Mouse (Mus musculus): ENCODE results near the gene Lypd5.

Gene Lypd5

GRCm38 (mm10) chr7:24348896-24349295 is at the start of gene Lypd5:
Gene Lypd5, plus strand, starts transcription at chr7:24349196.
- DNase-seq (ENCODE audit: low spot score) = no peak

GRCm38 (mm10) chr7:24299823-24300481 is 49.0 kb upstream of the Lypd5 start:
- no peak for DNase-seq (ENCODE audit: low spot score)

- no peak for DNase-seq (ENCODE audit: low spot score)
Measured at GRCm38 (mm10) chr7:24300771-24301282, 48.2 kb upstream of the Lypd5 start, which contains the start of gene Zfp61. Gene Zfp61, minus strand, starts transcription at chr7:24301232.

- DNase-seq (ENCODE audit: low spot score) = no peak
Measured at GRCm38 (mm10) chr7:24315726-24316566, 33.0 kb upstream of the Lypd5 start.

GRCm38 (mm10) chr7:24316567-24317092 is 32.4 kb upstream of the Lypd5 start, which contains the start of gene Zfp94:
Gene Zfp94, minus strand, starts transcription at chr7:24316666.
- peak; percentile 71 for DNase-seq (ENCODE audit: low spot score)

- DNase-seq (ENCODE audit: low spot score) = no peak
Measured at GRCm38 (mm10) chr7:24318942-24319341, 30.1 kb upstream of the Lypd5 start.

- no peak for DNase-seq (ENCODE audit: low spot score)
Measured at GRCm38 (mm10) chr7:24322593-24322992, 26.4 kb upstream of the Lypd5 start.

GRCm38 (mm10) chr7:24325197-24325596 is 23.8 kb upstream of the Lypd5 start:
- DNase-seq (ENCODE audit: low spot score) = no peak

- DNase-seq (ENCODE audit: low spot score) = no peak
Measured at GRCm38 (mm10) chr7:24325675-24326128, 23.3 kb upstream of the Lypd5 start.

- no peak for DNase-seq (ENCODE audit: low spot score)
Measured at GRCm38 (mm10) chr7:24326273-24327135, 22.5 kb upstream of the Lypd5 start.

- no peak for DNase-seq (ENCODE audit: low spot score)
Measured at GRCm38 (mm10) chr7:24327281-24327975, 21.6 kb upstream of the Lypd5 start.

GRCm38 (mm10) chr7:24333304-24333986 is 15.6 kb upstream of the Lypd5 start, which contains the start of gene Tescl:
Gene Tescl, minus strand, starts transcription at chr7:24333936.
- no peak for DNase-seq (ENCODE audit: low spot score)

- DNase-seq (ENCODE audit: low spot score) = no peak
Measured at GRCm38 (mm10) chr7:24335699-24336309, 13.2 kb upstream of the Lypd5 start.

GRCm38 (mm10) chr7:24338241-24338640 is 10.8 kb upstream of the Lypd5 start:
- no peak for DNase-seq (ENCODE audit: low spot score)

- no peak for DNase-seq (ENCODE audit: low spot score)
Measured at GRCm38 (mm10) chr7:24343701-24344272, 5.2 kb upstream of the Lypd5 start.

GRCm38 (mm10) chr7:24346444-24346843 is 2.6 kb upstream of the Lypd5 start:
- DNase-seq (ENCODE audit: low spot score) = no peak

GRCm38 (mm10) chr7:24355646-24356045 is 6.7 kb downstream of the Lypd5 start:
- DNase-seq (ENCODE audit: low spot score) = no peak

GRCm38 (mm10) chr7:24356081-24356480 is 7.1 kb downstream of the Lypd5 start:
- no peak for DNase-seq (ENCODE audit: low spot score)

GRCm38 (mm10) chr7:24357899-24358298 is 8.9 kb downstream of the Lypd5 start:
- DNase-seq (ENCODE audit: low spot score) = no peak

- DNase-seq (ENCODE audit: low spot score) = no peak
Measured at GRCm38 (mm10) chr7:24359269-24359668, 10.3 kb downstream of the Lypd5 start.
